Comparison of ENCODE assay signal across 16 mouse cellular contexts in the genomic region with DNA sequence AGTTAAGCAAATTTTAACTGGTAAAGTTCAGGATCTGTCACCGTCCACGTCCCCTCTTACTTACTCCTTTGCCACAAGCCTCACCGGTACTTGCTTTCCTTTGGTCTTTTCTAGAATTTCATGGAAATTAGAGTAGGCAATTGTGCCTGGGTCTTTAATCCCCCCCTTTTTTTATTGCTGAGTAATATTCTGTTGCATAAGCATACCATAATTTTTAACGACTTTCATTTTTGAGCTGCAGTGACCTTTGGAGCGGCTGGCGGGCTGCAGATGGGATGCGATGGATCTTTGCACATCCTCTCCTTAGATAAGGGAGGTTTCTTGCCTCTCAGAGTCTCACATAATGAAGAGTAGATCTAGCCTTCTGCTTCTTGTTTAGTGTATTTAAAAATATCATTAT.
"Had no signal": no experiment of that assay in that cellular context is flagged by ENCODE, and none has a peak within 500 bp of the region (broad histone marks: within the 10 kb centered on the region; RNA-seq: fewer than 3 reads in every experiment).

No protein-coding gene starts in this region.

- ATAC-seq: intestine, embryonic 16.5 days; midbrain, embryonic 13.5 days had no signal

- DNase-seq: kidney, adult 18-20 months; kidney, adult 9 months; kidney, postnatal 14 days; kidney, postnatal 4 days; left cerebral cortex, postnatal 4 days; lung, adult 2 months; lung, postnatal 14 days; thymus, adult 2 months; thymus, postnatal 14 days; thymus, postnatal 4 days had no signal

- H3K9me3 ChIP-seq: limb, embryonic 12.5 days; limb, embryonic 15.5 days; midbrain, embryonic 13.5 days had no signal

- H3K27ac ChIP-seq: limb, embryonic 12.5 days; limb, embryonic 15.5 days; macrophage; midbrain, embryonic 13.5 days; stomach, postnatal 0 days had no signal

- H3K27me3 ChIP-seq: limb, embryonic 12.5 days; limb, embryonic 15.5 days; midbrain, embryonic 13.5 days had no signal

- H3K4me2 ChIP-seq: limb, embryonic 12.5 days; limb, embryonic 15.5 days; midbrain, embryonic 13.5 days had no signal

- H3K4me1 ChIP-seq: limb, embryonic 12.5 days; midbrain, embryonic 13.5 days had no signal

- H3K9ac ChIP-seq: limb, embryonic 12.5 days; limb, embryonic 15.5 days; midbrain, embryonic 13.5 days had no signal

- H3K36me3 ChIP-seq: limb, embryonic 12.5 days; limb, embryonic 15.5 days; midbrain, embryonic 13.5 days had no signal

- H3K4me3 ChIP-seq: limb, embryonic 12.5 days; limb, embryonic 15.5 days; midbrain, embryonic 13.5 days had no signal
